8 mouse cellular contexts compared by ENCODE assay signal in the genomic region with DNA sequence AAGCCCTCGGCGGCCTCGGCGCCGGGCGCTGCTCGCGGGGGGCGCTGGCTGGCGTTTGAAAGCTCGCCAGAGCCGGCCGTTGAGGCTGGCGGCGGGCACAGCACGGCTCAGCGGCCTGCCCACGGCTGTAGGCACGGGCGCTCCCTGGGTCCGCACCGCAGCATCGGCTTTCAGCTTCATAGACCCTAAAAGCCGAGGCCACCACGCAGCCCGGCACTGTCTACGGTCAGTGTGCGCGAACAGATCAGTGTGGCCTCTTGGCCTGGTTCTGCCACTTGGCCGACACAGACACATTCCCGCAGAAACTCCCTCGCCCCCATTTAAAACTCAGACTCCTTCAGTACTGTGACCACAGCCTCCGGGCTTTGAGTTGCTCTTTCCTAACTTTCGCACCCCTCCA. TPM values are rescaled to one million over a fixed set of nuclear protein-coding genes. Genes with fewer than 3 reads are reported as not detected.
DNase-seq lines count a peak whose midpoint lies in the region; ATAC-seq lines count a peak whose summit lies in the region.

No protein-coding gene starts in this region.

- H3K9me3 ChIP-seq in hindbrain, embryonic 16.5 days (ENCODE audit: control insufficient read depth, low read length), result peaks cover 2% of the 10 kb centered on the region; the same call in 1 of the 2 replicates

- peak overlapping the region; percentile 88 for H3K4me3 ChIP-seq in hindbrain, embryonic 16.5 days (ENCODE audit: low read length)

- peak overlapping the region; percentile 96 for H3K9ac ChIP-seq in hindbrain, embryonic 16.5 days (ENCODE audit: low read depth, low read length)

- H3K4me2 ChIP-seq in hindbrain, embryonic 16.5 days (ENCODE audit: low read length), result peak overlapping the region; percentile 88

- H3K36me3 ChIP-seq in hindbrain, embryonic 16.5 days (ENCODE audit: control insufficient read depth, insufficient read depth, low read length), result peaks cover 9% of the 10 kb centered on the region

- peaks cover 14% of the 10 kb centered on the region for H3K4me1 ChIP-seq in hindbrain, embryonic 16.5 days (ENCODE audit: control insufficient read depth, insufficient read depth, low read depth, low read length)

- H3K27me3 ChIP-seq in hindbrain, embryonic 16.5 days (replicated peaks; ENCODE audit: control insufficient read depth, insufficient read depth, low read length), result no peaks in the 10 kb centered on the region

- ATAC-seq in hindbrain, embryonic 16.5 days, result peak; percentile 93

- H3K27ac ChIP-seq in hindbrain, embryonic 16.5 days (ENCODE audit: low read depth, low read length), result peak overlapping the region; percentile 94

- WGBS in hindbrain, embryonic 16.5 days, result 0% methylated on average over 34 of the region's 34 CpGs

- peak; percentile 58 for DNase-seq in cerebellum, adult 8-10 months
- DNase-seq in cerebellum, adult 11-12 months, result no peak
- DNase-seq in right cerebral cortex, postnatal 10 days (ENCODE audit: low spot score in 2 of 2), result peak; percentile 47 to 51
- DNase-seq in right cerebral cortex, postnatal 14 days, result no peak
- DNase-seq in lung, postnatal 36 days, result peak; percentile 40
- no peak for DNase-seq in MN1 (ENCODE audit: low spot score)
- no peak for DNase-seq in thymus, postnatal 4 days

RNA-seq across cellular contexts. Expression of gene Lin7c, which starts 0.4 kb away (rescaled TPM):
- 187 and 194 TPM in 2 replicates for polyA plus RNA-seq in hindbrain, embryonic 16.5 days (2015; fragmentation: Nextera tagmentation; extraction: Ambion mirVana)

RNA-seq across cellular contexts. Expression of gene Lgr4, which starts 26.4 kb away (rescaled TPM):
- polyA plus RNA-seq in hindbrain, embryonic 16.5 days (2015; fragmentation: Nextera tagmentation; extraction: Ambion mirVana), result 7.0 and 7.7 TPM in 2 replicates

Comparison
In these comparisons a context has a peak if more than half of its experiments do, and no peak if none do; other contexts are left out.
1. DNase-seq: peak in cerebellum, adult 8-10 months (single experiment), right cerebral cortex, postnatal 10 days (2 of 2) and lung, postnatal 36 days (single experiment); none in cerebellum, adult 11-12 months (single experiment), right cerebral cortex, postnatal 14 days (single experiment), MN1 (single experiment) and thymus, postnatal 4 days (single experiment).